In genomic region chr11:97499865-97500719, GRCm38 (mm10) we compare ENCODE assay signal across 10 mouse cellular contexts. TPM values are rescaled to one million over a fixed set of nuclear protein-coding genes. Genes with fewer than 3 reads are reported as not detected.
DNase-seq lines count a peak whose midpoint lies in the region; ATAC-seq and TF ChIP-seq lines count a peak whose summit lies in the region.
"Had no signal": no experiment of that assay in that cellular context is flagged by ENCODE, and none has a peak within 500 bp of the region (broad histone marks: within the 10 kb centered on the region; RNA-seq: fewer than 3 reads in every experiment).

Gene 4933428G20Rik (minus strand): TSS chr11:97500340.

- intact Hi-C loops in gastrocnemius, postnatal 14 days (cut with DNase I; ENCODE audit: low total_unique reads), result no loop called here
- intact Hi-C loops in left cerebral cortex, postnatal 10 days (cut with DNase I), result loop anchor here (5.0 kb wide), 1 partner anchor 122 kb away; no protein-coding TSS in a partner anchor

- H3K4me1 ChIP-seq in E14TG2a.4 (replicated peaks; ENCODE audit: low read depth, low read length), result peaks cover 42% of the 10 kb centered on the region
- H3K4me1 ChIP-seq in forebrain, embryonic 15.5 days, result peaks cover 14% of the 10 kb centered on the region
- H3K4me1 ChIP-seq in liver, embryonic 15.5 days (replicated peaks), result 0 out of 2 replicates have a peak, but pooled peaks cover 6% of the 10 kb centered on the region

- no peak for TF ChIP-seq CTCF in E14TG2a.4 (conservative IDR thresholded peaks at IDR 0.05; ENCODE audit: low read length)

- H3K9ac ChIP-seq in forebrain, embryonic 15.5 days (replicated peaks), result peak within 1 kb of the TSS; percentile 20
- H3K9ac ChIP-seq in liver, embryonic 15.5 days, result no peak within 1 kb of the TSS

- H3K27me3 ChIP-seq in E14TG2a.4 (ENCODE audit: insufficient read depth, low read length), result peaks cover 45% of the 10 kb centered on the region
- peaks cover 42% of the 10 kb centered on the region for H3K27me3 ChIP-seq in forebrain, embryonic 15.5 days
- peaks cover 17% of the 10 kb centered on the region; the same call in 1 of the 2 replicates for H3K27me3 ChIP-seq in liver, embryonic 15.5 days

- peak within 1 kb of the TSS; percentile 77 for H3K4me3 ChIP-seq in E14TG2a.4 (replicated peaks; ENCODE audit: low read length)
- peak within 1 kb of the TSS; percentile 31 for H3K4me3 ChIP-seq in forebrain, embryonic 15.5 days
- H3K4me3 ChIP-seq in liver, embryonic 15.5 days (replicated peaks), result no peak within 1 kb of the TSS

- no peaks in the 10 kb centered on the region for H3K9me3 ChIP-seq in E14TG2a.4 (ENCODE audit: low read length)
- no peaks in the 10 kb centered on the region for H3K9me3 ChIP-seq in forebrain, embryonic 15.5 days
- no peaks in the 10 kb centered on the region for H3K9me3 ChIP-seq in liver, embryonic 15.5 days (replicated peaks)

- H3K27ac ChIP-seq in forebrain, embryonic 15.5 days (replicated peaks), result no peak within 1 kb of the TSS
- no peak within 1 kb of the TSS for H3K27ac ChIP-seq in liver, embryonic 15.5 days (replicated peaks)

- H3K36me3 ChIP-seq in E14TG2a.4 (ENCODE audit: insufficient read depth, low read length), result peaks cover 35% of the 10 kb centered on the region
- no peaks in the 10 kb centered on the region for H3K36me3 ChIP-seq in forebrain, embryonic 15.5 days
- H3K36me3 ChIP-seq in liver, embryonic 15.5 days (replicated peaks), result peaks cover 71% of the 10 kb centered on the region

- 5% methylated on average over 71 of the region's 88 CpGs for WGBS in forebrain, embryonic 15.5 days
- WGBS in liver, embryonic 15.5 days (ENCODE audit: insufficient replicate concordance), result 68% methylated on average over 88 of the region's 88 CpGs

- DNase-seq in heart, adult 11 months, result peak; percentile 88
- DNase-seq in heart, adult 18-20 months, result no peak
- no peak for DNase-seq in gastrocnemius, postnatal 14 days
- DNase-seq in kidney, adult 18-20 months, result no peak
- DNase-seq in left cerebral cortex, postnatal 10 days (ENCODE audit: extremely low spot score in 1 of 2, low spot score in 2 of 2), result no peak
- DNase-seq: adrenal gland, postnatal 14 days had no signal

- ATAC-seq in forebrain, embryonic 15.5 days (replicated peaks), result 0 out of 2 replicates have a peak, but pooled peaks have one; percentile 15
- ATAC-seq in liver, embryonic 15.5 days (ENCODE audit: insufficient read depth), result no peak

- peak within 1 kb of the TSS; percentile 52 for H3K4me2 ChIP-seq in forebrain, embryonic 15.5 days (replicated peaks)
- peak within 1 kb of the TSS; percentile 23; the same call in 1 of the 2 replicates for H3K4me2 ChIP-seq in liver, embryonic 15.5 days

RNA-seq across cellular contexts. Expression of gene 4933428G20Rik, which starts in this region (rescaled TPM):
- not detected for total RNA-seq in heart, adult 18-20 months (2021)
- polyA plus RNA-seq in forebrain, embryonic 15.5 days (2015; fragmentation: Nextera tagmentation; extraction: Ambion mirVana), result 1.0 and 1.1 TPM in 2 replicates
- 0.39 and 0.61 TPM in 2 replicates for polyA plus RNA-seq in liver, embryonic 15.5 days (2015; fragmentation: Nextera tagmentation; extraction: Ambion mirVana)
- not detected for total RNA-seq in gastrocnemius, postnatal 14 days (2021)
- not detected for total RNA-seq in left cerebral cortex, postnatal 10 days (2021)
- total RNA-seq: adrenal gland, postnatal 14 days; left cerebral cortex, adult 18-20 months had no signal
